Mouse (Mus musculus) kidney, adult 2 months (tissue): ENCODE data around the gene Lmod2.

Source experiments
- CTCF ChIP-seq: fragments of 200-500 bp; conservative IDR thresholded peaks from 2 replicates; pipeline ENCODE4 v1.5.1; 2011; ENCODE audit warnings: low read depth, mild to moderate bottlenecking, control low read depth, low read length, moderate library complexity, mixed read lengths; ENCODE audit not compliant: insufficient read depth, insufficient read length
- POLR2A ChIP-seq: fragments of 200-500 bp; IDR thresholded peaks from one replicate; pipeline ENCODE4 v1.6.1; 2011; ENCODE audit warnings: low read depth, low read length, control low read depth

DNA sequence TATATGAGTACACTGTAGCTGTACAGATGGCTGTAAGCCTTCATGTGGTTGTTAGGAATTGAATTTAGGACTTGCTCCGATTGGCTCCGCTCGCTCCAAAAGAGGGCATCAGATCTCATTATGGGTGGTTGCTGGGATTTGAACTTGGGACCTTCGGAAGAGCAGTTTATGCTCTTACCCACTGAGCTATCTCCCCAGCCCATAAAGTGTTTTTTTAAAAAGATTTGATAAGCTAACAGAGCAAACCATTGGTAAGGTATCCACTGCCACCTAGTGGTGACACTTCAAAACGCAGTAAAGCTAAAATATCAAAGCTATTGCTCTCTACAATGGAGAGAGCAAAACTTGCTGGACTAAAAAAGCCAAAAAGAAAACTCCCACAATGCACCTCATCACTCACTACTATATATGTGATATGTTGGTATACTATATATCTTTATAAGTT is 30.0 kb downstream of the Lmod2 start:
- peak; percentile 37 for TF ChIP-seq CTCF
- no peak for TF ChIP-seq POLR2A
